Mouse (Mus musculus) limb, embryonic 14.5 days (tissue): ENCODE measurements around the gene Cpt1a. TPM values are rescaled to one million over a fixed set of nuclear protein-coding genes. Genes with fewer than 3 reads are reported as not detected.

ENCODE experiments used
- ATAC-seq: fragments of 200-750 bp; cut with Nextera tagmentation; 2 replicates; pipeline ENCODE4 v1.8.0; 2017; ENCODE audit warnings: low read depth, moderate number of reproducible peaks, moderate TSS enrichment; ENCODE audit not compliant: low FRiP score
- DNase-seq: peaks from one replicate; pipeline ENCODE4 v3.0.0-alpha.2; 2015; ENCODE audit warnings: low spot score
- H3K27ac ChIP-seq: fragments of 300-500 bp; sonication (generic); replicated peaks from 2 replicates; pipeline ENCODE4 v1.5.1; 2014; ENCODE audit warnings: low read depth, mild to moderate bottlenecking, low read length, moderate library complexity, mixed read lengths
- H3K27me3 ChIP-seq: fragments of 300-500 bp; sonication (generic); 2 replicates; pipeline ENCODE4 v1.6.1; 2014; ENCODE audit warnings: low read length, mixed read lengths; ENCODE audit not compliant: control insufficient read depth, insufficient read depth
- H3K36me3 ChIP-seq: fragments of 300-500 bp; sonication (generic); 2 replicates; pipeline ENCODE4 v1.6.1; 2014; ENCODE audit warnings: mild to moderate bottlenecking, low read length, moderate library complexity, mixed read lengths; ENCODE audit not compliant: control insufficient read depth, insufficient read depth
- H3K4me1 ChIP-seq: fragments of 300-500 bp; sonication (generic); 2 replicates; pipeline ENCODE4 v1.6.1; 2014; ENCODE audit warnings: antibody characterized with exemption, low read length, mixed read lengths; ENCODE audit not compliant: control insufficient read depth, insufficient read depth
- H3K4me2 ChIP-seq: fragments of 300-500 bp; sonication (generic); replicated peaks from 2 replicates; pipeline ENCODE4 v1.6.1; 2014; ENCODE audit warnings: low read depth, mild to moderate bottlenecking, low read length, moderate library complexity; ENCODE audit not compliant: severe bottlenecking
- H3K4me3 ChIP-seq: fragments of 300-500 bp; sonication (generic); replicated peaks from 2 replicates; pipeline ENCODE4 v1.5.1; 2014; ENCODE audit warnings: low read length
- H3K9ac ChIP-seq: fragments of 300-500 bp; sonication (generic); 2 replicates; pipeline ENCODE4 v1.6.1; 2014; ENCODE audit warnings: mild to moderate bottlenecking, low read depth, low read length, moderate library complexity; ENCODE audit not compliant: severe bottlenecking
- H3K9me3 ChIP-seq: fragments of 300-500 bp; sonication (generic); 2 replicates; pipeline ENCODE4 v1.6.1; 2016; ENCODE audit warnings: low read length; ENCODE audit not compliant: control insufficient read depth
- POLR2A ChIP-seq: fragments of 200-500 bp; IDR thresholded peaks from 2 replicates; pipeline ENCODE4 v1.8.0; 2012; ENCODE audit warnings: inconsistent platforms, mild to moderate bottlenecking, moderate library complexity, borderline replicate concordance; ENCODE audit not compliant: insufficient read depth, insufficient read length; ENCODE audit errors: extremely low read depth
- WGBS: fragments of 180-500 bp; shearing (Covaris S2); extraction: QIAGEN DNeasy Blood & Tissue Kit; methylation state at CpG from one replicate; pipeline ENCODE4 v1.1.7; 2014; 5-methylcytosine and 5-hydroxymethylcytosine counted together
- polyA plus RNA-seq, 2 experiments: library from polyadenylated mRNA; depleted of rRNA in 1 of 2; stranded (reverse) in 1 of 2; unstranded in 1 of 2; fragments of >200 nt; fragmentation: Nextera tagmentation in 1 of 2; extraction: Ambion mirVana in 1 of 2; gene quantifications; 2 replicates each; pipeline versions ENCODE4 v1.2.1 to v1.2.3; 2012 to 2014

Gene Cpt1a
- polyA plus RNA-seq, 2 experiments: 20.3 to 21.7 TPM

DNA sequence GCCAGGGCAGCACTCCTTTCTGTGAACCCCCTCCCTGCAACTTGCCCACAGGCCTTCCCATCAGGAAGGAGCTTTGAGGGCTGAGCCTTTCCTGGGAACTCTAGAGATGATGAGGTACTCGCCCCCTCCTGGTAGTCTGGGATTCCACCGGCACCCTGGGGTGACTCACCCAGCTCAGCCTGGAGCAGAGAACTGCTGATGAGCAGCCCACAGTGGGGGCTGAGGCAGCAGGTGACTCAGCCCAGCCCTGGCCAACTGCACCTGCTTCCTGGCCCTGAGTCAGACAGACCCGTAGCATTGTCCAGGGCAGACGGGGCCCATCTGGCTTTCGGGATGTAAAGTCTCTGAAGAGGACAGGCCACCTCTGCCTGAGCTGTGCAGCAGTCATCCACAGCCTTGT is 97.1 kb downstream of the Cpt1a start:
- no peaks in the 10 kb centered on the region for H3K36me3 ChIP-seq
- no peaks in the 10 kb centered on the region; the same call in 1 of the 2 replicates for H3K4me1 ChIP-seq
- ATAC-seq (no peak), DNase-seq (no peak)
- 52% methylated on average over 5 of the region's 5 CpGs for WGBS
- no peak overlapping the region for H3K27ac ChIP-seq
- no peak overlapping the region for H3K4me2 ChIP-seq
- H3K9ac ChIP-seq: no peak overlapping the region
- no peaks in the 10 kb centered on the region for H3K9me3 ChIP-seq
- H3K27me3 ChIP-seq: peaks cover 6% of the 10 kb centered on the region; the same call in 1 of the 2 replicates
- TF ChIP-seq POLR2A: no peak
- H3K4me3 ChIP-seq: no peak overlapping the region

GRCm38 (mm10) chr19:3422488-3422887 is 100.4 kb downstream of the Cpt1a start:
- Histone ChIP-seq H3K27me3 (no peaks in the 10 kb centered on the region), H3K9ac (no peak overlapping the region), H3K9me3 (no peaks in the 10 kb centered on the region), H3K4me3 (no peak overlapping the region), H3K27ac (no peak overlapping the region), H3K4me2 (no peak overlapping the region), H3K4me1 (no peaks in the 10 kb centered on the region), H3K36me3 (no peaks in the 10 kb centered on the region)
- peak; percentile 11 for DNase-seq
- ATAC-seq: peak; percentile 26; the same call in 1 of the 2 replicates
- WGBS: 65% methylated on average over 6 of the region's 6 CpGs
- TF ChIP-seq POLR2A: no peak

GRCm38 (mm10) chr19:3422981-3423380 is 100.8 kb downstream of the Cpt1a start:
- WGBS: 38% methylated on average over 4 of the region's 4 CpGs

DNA sequence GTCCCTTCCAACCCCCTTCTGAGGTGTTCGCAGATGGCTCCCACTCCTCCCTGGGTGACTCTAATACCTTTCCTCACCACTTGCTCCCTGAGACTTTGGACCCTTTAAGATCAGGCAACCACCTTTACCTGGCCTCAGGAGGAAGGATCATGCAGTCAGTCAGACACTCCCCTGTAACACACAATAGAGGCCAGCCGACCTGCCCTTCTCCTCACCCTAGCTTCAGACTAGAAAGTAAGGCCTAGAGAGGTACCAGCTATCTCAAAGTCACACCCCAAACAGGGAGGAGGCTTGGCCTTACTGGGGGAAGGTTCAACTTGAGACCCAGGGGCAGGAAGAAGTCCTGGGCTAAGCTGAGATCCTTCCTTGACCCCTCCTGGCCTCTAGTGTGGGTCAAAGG is 102.1 kb downstream of the Cpt1a start:
- no peak overlapping the region for H3K27ac ChIP-seq
- no peak for ATAC-seq
- no peaks in the 10 kb centered on the region for H3K27me3 ChIP-seq
- no peaks in the 10 kb centered on the region for H3K9me3 ChIP-seq
- no peak overlapping the region for H3K4me3 ChIP-seq
- 48% methylated on average over 2 of the region's 2 CpGs for WGBS
- no peak for DNase-seq
- H3K36me3 ChIP-seq: no peaks in the 10 kb centered on the region
- H3K4me2 ChIP-seq: no peak overlapping the region
- no peak overlapping the region for H3K9ac ChIP-seq
- TF ChIP-seq POLR2A: no peak
- no peaks in the 10 kb centered on the region for H3K4me1 ChIP-seq

More at GRCm38 (mm10) chr19:3422981-3423380, 100.8 kb downstream of the Cpt1a start:
- TF ChIP-seq POLR2A: no peak
- H3K4me3 ChIP-seq: no peak overlapping the region
- H3K36me3 ChIP-seq: no peaks in the 10 kb centered on the region
- H3K4me2 ChIP-seq: no peak overlapping the region
- H3K27me3 ChIP-seq: no peaks in the 10 kb centered on the region
- no peak for DNase-seq
- H3K9ac ChIP-seq: no peak overlapping the region
- H3K9me3 ChIP-seq: no peaks in the 10 kb centered on the region
- no peak for ATAC-seq
- no peak overlapping the region for H3K27ac ChIP-seq
- H3K4me1 ChIP-seq: no peaks in the 10 kb centered on the region

DNA sequence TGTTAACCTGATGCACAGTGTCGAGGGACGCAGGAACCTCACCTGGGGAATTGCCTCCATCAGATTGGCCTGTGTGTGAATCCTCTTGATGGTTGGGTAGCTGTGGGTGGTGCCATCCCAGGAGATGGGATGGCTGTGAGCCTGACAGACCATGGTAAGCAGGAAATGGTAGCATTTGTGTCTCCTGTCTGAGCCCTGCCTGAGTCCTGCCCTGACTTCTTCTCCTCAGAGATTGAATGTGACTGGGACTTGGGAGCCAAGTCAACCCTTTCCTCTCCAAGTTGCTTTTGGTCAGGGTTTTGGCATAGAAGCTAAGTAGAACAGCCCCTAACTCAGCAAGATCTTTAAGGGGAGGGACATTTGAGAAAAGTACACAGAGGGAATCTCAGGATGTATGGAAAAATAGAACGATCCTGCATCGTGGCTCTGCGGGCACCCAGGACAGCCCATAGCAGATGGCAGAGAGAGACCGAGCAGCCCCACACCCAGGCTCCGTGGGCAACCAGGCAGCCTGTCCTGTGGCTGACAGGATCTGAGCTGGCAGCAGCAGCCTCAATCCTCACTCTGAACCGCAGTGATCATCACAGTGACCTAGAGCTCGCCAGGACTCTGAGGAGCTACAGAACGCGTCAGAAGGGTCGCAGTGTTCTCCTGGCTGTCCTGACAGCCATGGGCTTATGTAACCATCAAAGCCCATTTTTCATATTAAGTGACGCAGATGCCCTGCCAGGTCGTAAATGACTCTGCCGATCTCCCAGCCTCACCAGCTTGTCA is 106.1 kb downstream of the Cpt1a start:
- no peak overlapping the region for H3K27ac ChIP-seq
- TF ChIP-seq POLR2A: no peak
- no peak overlapping the region for H3K4me2 ChIP-seq
- no peak overlapping the region for H3K4me3 ChIP-seq
- no peaks in the 10 kb centered on the region for H3K27me3 ChIP-seq
- no peaks in the 10 kb centered on the region for H3K9me3 ChIP-seq
- no peak for ATAC-seq
- H3K36me3 ChIP-seq: no peaks in the 10 kb centered on the region
- no peaks in the 10 kb centered on the region for H3K4me1 ChIP-seq
- no peak overlapping the region for H3K9ac ChIP-seq
- no peak for DNase-seq
- WGBS: 74% methylated on average over 15 of the region's 15 CpGs
